ENCODE assay signal across 8 mouse cellular contexts in genomic region chr17:57029691-57030090, GRCm38 (mm10). TPM values are rescaled to one million over a fixed set of nuclear protein-coding genes. Genes with fewer than 3 reads are reported as not detected.
A peak's percentile ranks its signal among the peaks of the same experiment; 100 is the strongest.
DNase-seq lines count a peak whose midpoint lies in the region; ATAC-seq and TF ChIP-seq lines count a peak whose summit lies in the region.

No protein-coding gene starts in this region.

- H3K27ac ChIP-seq in left cerebral cortex, adult 2 months, result no peak overlapping the region
- H3K27ac ChIP-seq in cortical plate, adult 2 months (ENCODE audit: insufficient read depth, low read length), result no peak overlapping the region
- H3K27ac ChIP-seq in hindbrain, embryonic 14.5 days, result no peak overlapping the region
- peak overlapping the region; percentile 96 for H3K27ac ChIP-seq in liver, embryonic 12.5 days

- no peak for ATAC-seq in hindbrain, embryonic 14.5 days (ENCODE audit: low FRiP score)
- no peak for ATAC-seq in liver, embryonic 12.5 days

- H3K4me1 ChIP-seq in cortical plate, adult 2 months (ENCODE audit: control insufficient read depth, insufficient read depth, low read length), result peaks cover 4% of the 10 kb centered on the region
- peaks cover 22% of the 10 kb centered on the region for H3K4me1 ChIP-seq in hindbrain, embryonic 14.5 days (replicated peaks; ENCODE audit: control insufficient read depth, insufficient read depth, low read length)
- peaks cover 62% of the 10 kb centered on the region for H3K4me1 ChIP-seq in liver, embryonic 12.5 days

- peaks cover 39% of the 10 kb centered on the region for H3K36me3 ChIP-seq in hindbrain, embryonic 14.5 days (replicated peaks; ENCODE audit: control insufficient read depth, insufficient read depth)
- peaks cover 48% of the 10 kb centered on the region for H3K36me3 ChIP-seq in liver, embryonic 12.5 days

- no peak for DNase-seq in left cerebral cortex, adult 2 months (ENCODE audit: extremely low spot score in 1 of 2, low spot score in 2 of 2)
- DNase-seq in left cerebral cortex, postnatal 36 days (ENCODE audit: low spot score in 2 of 2), result no peak
- DNase-seq in hindbrain, embryonic 14.5 days (ENCODE audit: low spot score), result no peak
- no peak for DNase-seq in thymus, postnatal 36 days
- DNase-seq in layer of hippocampus, adult 9-11 months, result no peak
- no peak for DNase-seq in layer of hippocampus, adult 9-10 months (ENCODE audit: low spot score)

- intact Hi-C loops in left cerebral cortex, adult 2 months (cut with DNase I), result no loop called here
- intact Hi-C loops in left cerebral cortex, postnatal 36 days (cut with DNase I), result no loop called here

- TF ChIP-seq POLR2A in cortical plate, adult 2 months (IDR thresholded peaks at IDR 0.05; ENCODE audit: extremely low read depth, insufficient read depth, low read length), result no peak

- TF ChIP-seq CTCF in left cerebral cortex, adult 2 months (IDR thresholded peaks at IDR 0.05), result no peak
- TF ChIP-seq CTCF in cortical plate, adult 2 months (IDR thresholded peaks at IDR 0.05; ENCODE audit: extremely low read depth, insufficient read depth, low read length), result no peak

- no peaks in the 10 kb centered on the region for H3K27me3 ChIP-seq in hindbrain, embryonic 14.5 days (ENCODE audit: control insufficient read depth, insufficient read depth, low read length)
- peaks cover 7% of the 10 kb centered on the region; the same call in 1 of the 2 replicates for H3K27me3 ChIP-seq in liver, embryonic 12.5 days (replicated peaks)

- 65% methylated on average over 8 of the region's 8 CpGs for WGBS in hindbrain, embryonic 14.5 days
- WGBS in liver, embryonic 12.5 days (ENCODE audit: insufficient replicate concordance), result 15% methylated on average over 8 of the region's 8 CpGs

- H3K4me2 ChIP-seq in hindbrain, embryonic 14.5 days (replicated peaks), result peak overlapping the region; percentile 90
- H3K4me2 ChIP-seq in liver, embryonic 12.5 days, result peak overlapping the region; percentile 86

- H3K9ac ChIP-seq in hindbrain, embryonic 14.5 days, result peak overlapping the region; percentile 99
- H3K9ac ChIP-seq in liver, embryonic 12.5 days, result peak overlapping the region; percentile 100

- peak overlapping the region; percentile 63 for H3K4me3 ChIP-seq in left cerebral cortex, adult 2 months
- peak overlapping the region; percentile 21 for H3K4me3 ChIP-seq in cortical plate, adult 2 months (ENCODE audit: insufficient read depth, low read length)
- peak overlapping the region; percentile 95; the same call in 1 of the 2 replicates for H3K4me3 ChIP-seq in hindbrain, embryonic 14.5 days (replicated peaks; ENCODE audit: low read length)
- H3K4me3 ChIP-seq in liver, embryonic 12.5 days, result peak overlapping the region; percentile 99

- no peaks in the 10 kb centered on the region for H3K9me3 ChIP-seq in hindbrain, embryonic 14.5 days (ENCODE audit: control insufficient read depth, low read length)
- H3K9me3 ChIP-seq in liver, embryonic 12.5 days (replicated peaks), result no peaks in the 10 kb centered on the region

RNA-seq across cellular contexts. Expression of gene Khsrp, which starts 1.6 kb away (rescaled TPM):
- 100 to 1,000 TPM; 107 to 110 TPM for total RNA-seq in left cerebral cortex, adult 2 months (2021)
- 100 to 1,000 TPM; 106 to 112 TPM for total RNA-seq in left cerebral cortex, postnatal 36 days (2021)
- 58.4 and 63.4 TPM in 2 replicates for polyA plus RNA-seq in cortical plate, adult 2 months (2012; rRNA removed)
- polyA plus RNA-seq in hindbrain, embryonic 14.5 days (2014; fragmentation: Nextera tagmentation; extraction: Ambion mirVana), result 36.0 and 38.1 TPM in 2 replicates
- 54.9 and 57.1 TPM in 2 replicates for polyA plus RNA-seq in liver, embryonic 12.5 days (2016; fragmentation: Nextera tagmentation; extraction: Ambion mirVana)

RNA-seq across cellular contexts. Expression of gene Slc25a41, which starts 11.8 kb away (rescaled TPM):
- not detected for total RNA-seq in left cerebral cortex, adult 2 months (2021)
- not detected for total RNA-seq in left cerebral cortex, postnatal 36 days (2021)
- polyA plus RNA-seq in cortical plate, adult 2 months (2012; rRNA removed), result 0.19 and 0.25 TPM in 2 replicates
- not detected in 2 replicates for polyA plus RNA-seq in hindbrain, embryonic 14.5 days (2014; fragmentation: Nextera tagmentation; extraction: Ambion mirVana)
- polyA plus RNA-seq in liver, embryonic 12.5 days (2016; fragmentation: Nextera tagmentation; extraction: Ambion mirVana), result not detected in 2 replicates

RNA-seq across cellular contexts. Expression of gene Gm17949, which starts 18.4 kb away (rescaled TPM):
- under 1 TPM in 1 of 2 experiments, not detected in 1; 0.49 TPM for total RNA-seq in left cerebral cortex, adult 2 months (2021)
- under 1 TPM; 0.27 to 0.34 TPM for total RNA-seq in left cerebral cortex, postnatal 36 days (2021)
- polyA plus RNA-seq in cortical plate, adult 2 months (2012; rRNA removed), result 0.13 TPM in 1 of 2 replicates, not detected in the other
- polyA plus RNA-seq in hindbrain, embryonic 14.5 days (2014; fragmentation: Nextera tagmentation; extraction: Ambion mirVana), result 0.28 and 0.40 TPM in 2 replicates
- 0.11 and 0.33 TPM in 2 replicates for polyA plus RNA-seq in liver, embryonic 12.5 days (2016; fragmentation: Nextera tagmentation; extraction: Ambion mirVana)

RNA-seq across cellular contexts. Expression of gene Gtf2f1, which starts 18.6 kb away (rescaled TPM):
- 10 to 100 TPM; 61.0 to 61.2 TPM for total RNA-seq in left cerebral cortex, adult 2 months (2021)
- 10 to 100 TPM; 63.4 to 65.3 TPM for total RNA-seq in left cerebral cortex, postnatal 36 days (2021)
- polyA plus RNA-seq in cortical plate, adult 2 months (2012; rRNA removed), result 73.3 and 80.0 TPM in 2 replicates
- polyA plus RNA-seq in hindbrain, embryonic 14.5 days (2014; fragmentation: Nextera tagmentation; extraction: Ambion mirVana), result 54.5 and 58.2 TPM in 2 replicates
- 76.4 and 78.5 TPM in 2 replicates for polyA plus RNA-seq in liver, embryonic 12.5 days (2016; fragmentation: Nextera tagmentation; extraction: Ambion mirVana)

RNA-seq across cellular contexts. Expression of gene Crb3, which starts 29.2 kb away (rescaled TPM):
- under 1 TPM in 1 of 2 experiments, not detected in 1; 0.77 TPM for total RNA-seq in left cerebral cortex, adult 2 months (2021)
- total RNA-seq in left cerebral cortex, postnatal 36 days (2021), result 1 to 10 TPM in 1 of 2 experiments, under 1 TPM in 1; 0.32 to 1.3 TPM
- polyA plus RNA-seq in cortical plate, adult 2 months (2012; rRNA removed), result 0.93 and 1.6 TPM in 2 replicates
- 4.0 and 4.2 TPM in 2 replicates for polyA plus RNA-seq in hindbrain, embryonic 14.5 days (2014; fragmentation: Nextera tagmentation; extraction: Ambion mirVana)
- polyA plus RNA-seq in liver, embryonic 12.5 days (2016; fragmentation: Nextera tagmentation; extraction: Ambion mirVana), result 2.5 and 3.0 TPM in 2 replicates

Comparison
In these comparisons a context has a peak if more than half of its experiments do, and no peak if none do; other contexts are left out.
1. H3K4me3 ChIP-seq: peak in every context shown above with its lines; median percentile 99 in liver, embryonic 12.5 days; 95 in hindbrain, embryonic 14.5 days; 63 in left cerebral cortex, adult 2 months; 21 in cortical plate, adult 2 months.